Mouse (Mus musculus) bone marrow macrophage, adult 2 months (primary cell): Measurements from ENCODE around the gene Cd200r4. TPM values are rescaled to one million over a fixed set of nuclear protein-coding genes. Genes with fewer than 3 reads are reported as not detected.

Experiments used
- H3K27ac ChIP-seq: 2 replicates; pipeline ENCODE4 v1.5.1; 2012; ENCODE audit warnings: low read depth, low read length; ENCODE audit not compliant: insufficient read depth
- H3K4me1 ChIP-seq: 2 replicates; pipeline ENCODE4 v1.6.1; 2012; ENCODE audit warnings: low read length; ENCODE audit not compliant: control insufficient read depth, insufficient read depth
- H3K4me3 ChIP-seq: 2 replicates; pipeline ENCODE4 v1.5.1; 2012; ENCODE audit warnings: mild to moderate bottlenecking, low read length, moderate library complexity; ENCODE audit not compliant: insufficient read depth
- CTCF ChIP-seq: IDR thresholded peaks from 2 replicates; pipeline ENCODE4 v1.5.1; 2012; ENCODE audit warnings: low read depth, mild to moderate bottlenecking, low read length, moderate library complexity
- POLR2A ChIP-seq: IDR thresholded peaks from 2 replicates; pipeline ENCODE4 v1.6.1; 2012; ENCODE audit warnings: mild to moderate bottlenecking, low read depth, low read length, borderline replicate concordance
- polyA plus RNA-seq: library from polyadenylated mRNA; stranded (reverse); fragments of >200 nt; gene quantifications from 2 replicates; pipeline ENCODE4 v1.2.4, GENCODE M21; 2012; ENCODE audit not compliant: missing spikeins, insufficient read depth, insufficient read length

Cd200r4 gene
- 33.5 and 34.4 TPM in 2 replicates for polyA plus RNA-seq

DNA sequence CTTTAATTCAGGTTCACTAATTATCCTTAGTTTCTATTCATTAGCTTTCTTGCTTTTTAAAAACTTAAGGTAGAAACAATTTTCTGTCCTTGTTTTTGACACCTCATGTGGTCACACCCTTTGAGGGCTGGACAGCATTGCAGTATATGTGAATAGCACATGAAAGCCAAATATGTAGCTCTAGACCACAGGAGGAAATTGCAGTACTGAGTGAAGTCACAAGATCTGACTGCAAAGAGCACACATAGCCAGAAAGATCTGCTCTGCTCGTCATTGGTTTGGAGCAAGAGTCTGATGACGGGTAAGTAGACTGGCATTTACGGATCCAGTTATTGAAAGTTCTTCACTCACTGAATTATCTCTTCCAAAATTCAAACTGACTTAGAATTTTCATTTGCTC, at the start of gene Cd200r4:
TSS of gene Cd200r4 (plus strand) at position 190 of the 400 bp plus-strand sequence.
- peaks cover 7% of the 10 kb centered on the region for H3K4me1 ChIP-seq
- TF ChIP-seq CTCF (no peak), POLR2A (no peak)
- H3K4me3 ChIP-seq = peak within 1 kb of the TSS; percentile 47
- peak within 1 kb of the TSS; percentile 47 for H3K27ac ChIP-seq

- no peak overlapping the region for H3K4me3 ChIP-seq
- peaks cover 22% of the 10 kb centered on the region for H3K4me1 ChIP-seq
- TF ChIP-seq POLR2A (no peak), CTCF (no peak)
- H3K27ac ChIP-seq = no peak overlapping the region
Observed at GRCm38 (mm10) chr16:44761811-44762210, 49.7 kb upstream of the Cd200r4 start.

DNA sequence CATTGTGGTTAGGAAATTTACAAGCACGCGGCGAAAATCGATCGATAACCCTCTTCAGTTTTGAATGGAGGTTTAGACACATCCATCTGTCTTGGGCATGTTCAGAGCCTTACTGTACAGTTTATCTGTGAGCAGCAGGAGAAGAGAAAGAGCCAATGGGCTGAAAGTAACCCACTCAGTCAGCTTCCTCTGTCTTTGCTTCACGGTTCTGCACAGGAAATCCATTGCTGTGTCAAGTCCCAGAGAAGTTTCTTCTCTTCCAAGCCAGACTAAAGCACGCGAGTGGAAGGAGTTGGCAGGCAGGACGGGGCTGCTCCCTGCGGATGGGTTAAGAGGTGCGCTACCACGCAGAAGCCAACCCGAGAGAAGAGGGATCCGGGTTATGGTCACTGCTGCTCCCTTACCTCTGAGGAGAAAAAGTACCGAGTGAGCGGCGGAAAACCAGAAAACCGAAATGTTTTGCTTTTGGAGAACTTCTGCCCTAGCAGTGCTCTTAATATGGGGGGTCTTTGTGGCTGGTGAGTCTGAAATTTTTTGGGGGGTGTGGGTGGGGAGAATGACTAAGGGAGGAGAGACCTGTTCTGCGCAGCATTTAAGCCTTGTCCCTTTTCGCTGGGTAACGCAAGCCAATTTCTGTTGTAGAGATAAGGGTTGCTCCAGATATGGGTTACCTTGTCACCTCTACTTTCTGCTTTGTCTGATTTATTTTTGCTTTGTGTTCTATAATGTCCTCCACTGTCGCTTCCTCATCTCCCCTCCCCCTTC, 45.8 kb upstream of the Cd200r4 start, which contains the start of gene Cd200r1:
TSS of gene Cd200r1 (plus strand) at position 182 of the 765 bp plus-strand sequence.
- H3K4me3 ChIP-seq = peak within 1 kb of the TSS; percentile 72

DNA sequence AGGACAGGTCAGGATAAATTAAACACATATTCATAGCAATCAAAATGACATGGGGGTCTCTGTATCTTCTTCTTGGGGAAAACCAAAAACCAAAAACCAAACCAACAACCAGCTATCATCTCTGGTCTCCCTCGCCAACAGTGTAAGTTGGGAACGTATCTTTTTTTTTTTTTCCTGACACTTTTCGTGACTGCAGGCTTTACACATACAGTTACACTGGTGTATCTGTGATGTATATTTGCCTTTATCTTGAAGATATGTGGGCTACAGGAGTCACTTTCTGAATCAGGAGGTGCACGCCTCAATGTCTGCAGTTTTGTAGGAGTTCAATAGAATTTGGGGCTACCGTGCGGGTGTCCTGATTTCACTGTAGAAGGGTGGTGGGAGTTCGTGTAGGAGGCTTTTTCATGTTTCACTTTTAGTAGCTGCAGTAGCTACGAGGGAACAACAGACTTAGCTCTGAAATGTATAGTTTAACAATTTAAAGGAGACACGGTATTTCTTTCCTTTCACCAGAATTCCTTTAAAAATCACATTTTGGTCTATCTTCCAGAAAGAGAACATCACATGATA, 45.1 kb upstream of the Cd200r4 start:
- H3K4me1 ChIP-seq = peaks cover 21% of the 10 kb centered on the region
- peak overlapping the region; percentile 61 for H3K27ac ChIP-seq
- H3K4me3 ChIP-seq = peak overlapping the region; percentile 72
- TF ChIP-seq POLR2A = no peak
- TF ChIP-seq CTCF = no peak

More for the DNA sequence above, 45.8 kb upstream of the Cd200r4 start, which contains the start of gene Cd200r1:
- peak within 1 kb of the TSS; percentile 61 for H3K27ac ChIP-seq
- TF ChIP-seq CTCF = no peak
- no peak for TF ChIP-seq POLR2A
- H3K4me1 ChIP-seq = peaks cover 22% of the 10 kb centered on the region

DNA sequence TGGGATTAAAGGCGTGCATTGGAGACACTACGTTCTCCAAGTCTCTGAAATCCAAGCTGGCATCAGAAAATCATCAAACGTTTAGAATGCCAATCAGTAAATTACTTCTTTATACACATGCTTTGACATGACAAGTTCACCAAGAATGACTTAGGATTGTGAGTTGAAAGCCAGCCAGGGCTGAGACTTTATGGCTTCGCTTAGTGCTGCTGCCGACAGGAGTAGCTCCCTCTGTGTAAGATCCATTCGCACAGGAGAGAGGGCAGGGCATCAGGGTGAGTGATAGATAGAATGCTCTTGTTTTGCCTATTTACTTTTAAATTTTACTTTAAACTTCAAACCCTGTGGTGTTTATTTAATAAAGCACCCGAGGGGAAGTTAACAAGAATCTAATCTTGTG, 44.0 kb upstream of the Cd200r4 start:
- TF ChIP-seq CTCF (no peak), POLR2A (no peak)
- Histone ChIP-seq H3K27ac (peak overlapping the region; percentile 71), H3K4me1 (peaks cover 29% of the 10 kb centered on the region), H3K4me3 (peak overlapping the region; percentile 72)

DNA sequence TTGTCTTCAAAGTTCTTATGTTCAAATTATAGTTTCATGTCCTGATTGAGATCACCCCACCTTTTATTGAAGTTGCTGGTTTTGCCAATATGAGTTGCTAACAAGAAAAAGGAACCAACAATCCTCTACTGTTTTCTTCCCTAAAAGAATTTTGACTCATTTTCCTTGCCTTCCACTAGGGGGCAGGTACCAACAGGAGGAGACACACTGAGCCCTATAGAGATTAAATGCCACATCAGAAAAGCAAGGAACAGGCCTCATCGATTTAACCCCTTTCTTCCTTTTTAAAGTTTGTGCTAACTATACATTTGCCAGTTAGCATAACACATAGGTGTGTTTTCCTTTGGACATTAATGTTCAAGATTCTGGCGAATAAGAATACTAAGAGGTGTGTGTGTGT, 43.6 kb upstream of the Cd200r4 start:
- Histone ChIP-seq H3K4me1 (peaks cover 33% of the 10 kb centered on the region), H3K27ac (peak overlapping the region; percentile 71), H3K4me3 (peak overlapping the region; percentile 72)
- TF ChIP-seq CTCF = no peak
- no peak for TF ChIP-seq POLR2A

GRCm38 (mm10) chr16:44772577-44772976, 39.0 kb upstream of the Cd200r4 start:
- H3K4me1 ChIP-seq = peaks cover 36% of the 10 kb centered on the region

GRCm38 (mm10) chr16:44773673-44774072, 37.9 kb upstream of the Cd200r4 start:
- H3K4me1 ChIP-seq = peaks cover 38% of the 10 kb centered on the region
- TF ChIP-seq POLR2A (no peak), CTCF (no peak)
- no peak overlapping the region for H3K4me3 ChIP-seq
- H3K27ac ChIP-seq = 0 out of 2 replicates have a peak overlapping the region, but pooled peaks have one; percentile 18

More at GRCm38 (mm10) chr16:44772577-44772976, 39.0 kb upstream of the Cd200r4 start:
- H3K4me3 ChIP-seq = no peak overlapping the region
- H3K27ac ChIP-seq = no peak overlapping the region
- no peak for TF ChIP-seq CTCF
- TF ChIP-seq POLR2A = no peak

GRCm38 (mm10) chr16:44774201-44774600, 37.3 kb upstream of the Cd200r4 start:
- H3K27ac ChIP-seq = no peak overlapping the region
- TF ChIP-seq POLR2A (no peak), CTCF (no peak)

More at GRCm38 (mm10) chr16:44774201-44774600, 37.3 kb upstream of the Cd200r4 start:
- no peak overlapping the region for H3K4me3 ChIP-seq
- peaks cover 35% of the 10 kb centered on the region for H3K4me1 ChIP-seq
